Mouse (Mus musculus): ENCODE results near the gene Ccdc175. TPM values are rescaled to one million over a fixed set of nuclear protein-coding genes. Genes with fewer than 3 reads are reported as not detected.
A peak's percentile ranks its signal among the peaks of the same experiment; 100 is the strongest.

Gene Ccdc175
- polyA plus RNA-seq, 1 experiment, result 12.6 TPM

DNA sequence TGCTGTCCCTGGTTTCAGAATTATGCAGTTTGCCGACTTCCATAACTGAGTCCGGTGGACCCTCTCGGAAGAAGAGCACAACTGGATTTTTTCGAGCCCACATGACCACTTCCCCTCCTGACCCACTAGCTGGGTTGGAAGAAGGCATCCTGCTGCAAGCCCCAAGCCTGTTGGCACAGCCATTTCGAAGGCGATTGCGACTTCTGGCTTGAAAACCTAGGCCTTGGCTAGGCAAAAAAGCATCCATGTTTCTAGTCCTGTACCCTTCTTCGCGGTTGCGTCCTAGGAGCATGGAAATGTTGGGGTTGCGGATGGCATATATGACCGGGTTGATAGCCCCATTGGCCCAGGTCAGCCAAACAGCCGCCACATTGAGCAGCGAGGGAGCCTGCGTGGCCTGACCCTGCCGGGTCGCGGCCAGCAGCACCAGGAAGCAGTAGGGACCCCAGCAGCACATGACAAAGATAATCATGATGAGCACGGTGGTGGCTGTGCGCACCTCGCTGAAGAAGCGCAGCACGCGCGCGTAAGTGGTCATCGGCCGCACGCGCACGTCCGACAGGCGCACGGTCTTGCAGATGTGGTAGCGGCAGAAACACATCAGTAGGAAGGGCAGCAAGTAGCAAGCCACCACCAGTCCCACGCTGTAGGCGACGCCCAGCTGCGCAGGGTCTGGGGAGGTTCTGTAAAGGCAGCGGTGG is 115.1 kb downstream of the Ccdc175 start:
- TF ChIP-seq POLR2A (IDR thresholded peaks at IDR 0.05; ENCODE audit: control insufficient read depth, low read depth, low read length) (no peak), CTCF (IDR thresholded peaks at IDR 0.05; ENCODE audit: control insufficient read depth, insufficient read depth, insufficient replicate concordance, low read depth, low read length) (no peak)

GRCm38 (mm10) chr12:72057780-72058179 is 127.0 kb downstream of the Ccdc175 start:
- Histone ChIP-seq H3K4me3 (ENCODE audit: control insufficient read depth, low read depth, low read length) (no peak overlapping the region), H3K36me3 (ENCODE audit: control insufficient read depth, insufficient read depth, low read length) (no peaks in the 10 kb centered on the region), H3K27ac (ENCODE audit: control insufficient read depth, insufficient read depth, low read depth, low read length) (no peak overlapping the region), H3K4me1 (ENCODE audit: control insufficient read depth, insufficient read depth, low read length) (no peaks in the 10 kb centered on the region), H3K27me3 (ENCODE audit: control insufficient read depth, insufficient read depth, low read length) (no peaks in the 10 kb centered on the region)
- TF ChIP-seq POLR2A (IDR thresholded peaks at IDR 0.05; ENCODE audit: control insufficient read depth, low read depth, low read length) (no peak), CTCF (IDR thresholded peaks at IDR 0.05; ENCODE audit: control insufficient read depth, insufficient read depth, insufficient replicate concordance, low read depth, low read length) (no peak)

More for the DNA sequence above, 115.1 kb downstream of the Ccdc175 start:
- peak overlapping the region; percentile 78 for H3K4me3 ChIP-seq (ENCODE audit: control insufficient read depth, low read depth, low read length)
- no peaks in the 10 kb centered on the region for H3K36me3 ChIP-seq (ENCODE audit: control insufficient read depth, insufficient read depth, low read length)
- no peak overlapping the region for H3K27ac ChIP-seq (ENCODE audit: control insufficient read depth, insufficient read depth, low read depth, low read length)
- peaks cover 11% of the 10 kb centered on the region for H3K4me1 ChIP-seq (ENCODE audit: control insufficient read depth, insufficient read depth, low read length)
- H3K27me3 ChIP-seq (ENCODE audit: control insufficient read depth, insufficient read depth, low read length), result no peaks in the 10 kb centered on the region

DNA sequence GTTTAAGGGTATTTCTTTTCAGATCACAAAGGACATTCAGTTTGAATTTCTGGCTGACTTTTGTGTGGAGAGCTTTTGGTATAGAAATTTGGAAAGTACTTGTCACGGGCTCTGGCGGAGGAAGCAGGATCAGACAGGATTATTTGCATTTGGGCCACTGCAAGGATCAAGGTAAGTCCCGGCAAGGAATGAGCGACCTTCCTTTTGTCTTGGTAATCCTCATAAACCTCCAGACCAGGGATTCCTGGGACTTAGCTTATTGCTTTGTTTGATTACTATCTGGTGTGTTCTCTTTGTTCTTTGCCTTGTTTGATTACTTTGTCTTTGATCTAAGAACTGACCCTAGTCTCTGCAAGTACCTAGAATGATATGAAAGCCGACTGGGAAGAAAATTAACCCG is 131.0 kb downstream of the Ccdc175 start:
- TF ChIP-seq CTCF (IDR thresholded peaks at IDR 0.05; ENCODE audit: control insufficient read depth, insufficient read depth, insufficient replicate concordance, low read depth, low read length) (no peak), POLR2A (IDR thresholded peaks at IDR 0.05; ENCODE audit: control insufficient read depth, low read depth, low read length) (no peak)
- H3K27me3 ChIP-seq (ENCODE audit: control insufficient read depth, insufficient read depth, low read length), result no peaks in the 10 kb centered on the region
- no peak overlapping the region for H3K4me3 ChIP-seq (ENCODE audit: control insufficient read depth, low read depth, low read length)
- no peaks in the 10 kb centered on the region for H3K36me3 ChIP-seq (ENCODE audit: control insufficient read depth, insufficient read depth, low read length)
- no peaks in the 10 kb centered on the region for H3K4me1 ChIP-seq (ENCODE audit: control insufficient read depth, insufficient read depth, low read length)
- H3K27ac ChIP-seq (ENCODE audit: control insufficient read depth, insufficient read depth, low read depth, low read length), result no peak overlapping the region

DNA sequence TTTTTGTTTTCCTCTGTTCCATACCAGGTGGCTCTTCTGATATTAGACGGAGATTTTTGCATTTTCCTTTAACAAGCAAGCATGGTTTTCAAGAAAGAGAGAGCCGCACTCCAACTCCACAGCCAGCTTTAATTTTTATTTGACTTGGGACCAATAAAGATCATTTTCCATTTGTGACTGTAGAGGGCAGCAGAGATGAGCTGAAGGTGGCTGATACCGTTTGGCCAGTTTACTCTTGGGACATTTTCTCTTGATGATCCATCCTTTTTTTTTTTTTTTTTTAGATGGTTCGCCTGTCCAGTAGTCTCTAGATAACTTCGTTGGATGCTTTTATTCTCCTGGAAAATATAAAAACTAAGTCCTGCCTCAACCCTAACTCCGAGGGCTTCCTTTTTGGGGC is 131.5 kb downstream of the Ccdc175 start:
- Histone ChIP-seq H3K36me3 (ENCODE audit: control insufficient read depth, insufficient read depth, low read length) (no peaks in the 10 kb centered on the region), H3K27me3 (ENCODE audit: control insufficient read depth, insufficient read depth, low read length) (no peaks in the 10 kb centered on the region), H3K27ac (ENCODE audit: control insufficient read depth, insufficient read depth, low read depth, low read length) (no peak overlapping the region), H3K4me3 (ENCODE audit: control insufficient read depth, low read depth, low read length) (no peak overlapping the region), H3K4me1 (ENCODE audit: control insufficient read depth, insufficient read depth, low read length) (no peaks in the 10 kb centered on the region)
- no peak for TF ChIP-seq CTCF (IDR thresholded peaks at IDR 0.05; ENCODE audit: control insufficient read depth, insufficient read depth, insufficient replicate concordance, low read depth, low read length)
- no peak for TF ChIP-seq POLR2A (IDR thresholded peaks at IDR 0.05; ENCODE audit: control insufficient read depth, low read depth, low read length)

GRCm38 (mm10) chr12:72052571-72052970 is 132.3 kb downstream of the Ccdc175 start:
- no peaks in the 10 kb centered on the region for H3K36me3 ChIP-seq (ENCODE audit: control insufficient read depth, insufficient read depth, low read length)
- no peaks in the 10 kb centered on the region for H3K4me1 ChIP-seq (ENCODE audit: control insufficient read depth, insufficient read depth, low read length)
- no peak overlapping the region for H3K4me3 ChIP-seq (ENCODE audit: control insufficient read depth, low read depth, low read length)
- TF ChIP-seq CTCF (IDR thresholded peaks at IDR 0.05; ENCODE audit: control insufficient read depth, insufficient read depth, insufficient replicate concordance, low read depth, low read length), result no peak
- TF ChIP-seq POLR2A (IDR thresholded peaks at IDR 0.05; ENCODE audit: control insufficient read depth, low read depth, low read length), result no peak
- no peaks in the 10 kb centered on the region for H3K27me3 ChIP-seq (ENCODE audit: control insufficient read depth, insufficient read depth, low read length)
- H3K27ac ChIP-seq (ENCODE audit: control insufficient read depth, insufficient read depth, low read depth, low read length), result no peak overlapping the region

Other genes with a start within 250 kb of the Ccdc175 start
- gene Gpr135, start 113.9 kb downstream of the Ccdc175 start, polyA plus RNA-seq (2012; rRNA removed), result 1.5 and 1.8 TPM in 2 replicates
- gene L3hypdh, start 99.6 kb downstream of the Ccdc175 start, polyA plus RNA-seq (2012; rRNA removed), result 1.0 and 1.2 TPM in 2 replicates
- gene Jkamp, start 99.4 kb downstream of the Ccdc175 start, polyA plus RNA-seq (2012; rRNA removed), result 13.1 and 17.9 TPM in 2 replicates
- 30.8 TPM in 2 replicates for gene Rtn1, start 224.0 kb upstream of the Ccdc175 start, polyA plus RNA-seq (2012; rRNA removed)